Mouse (Mus musculus) left cerebral cortex, postnatal 4 days (tissue): ENCODE results near the gene AA467197. TPM values are rescaled to one million over a fixed set of nuclear protein-coding genes. Genes with fewer than 3 reads are reported as not detected.

Source experiments
- DNase-seq: peaks from one replicate; pipeline ENCODE4 v3.0.0-alpha.2; 2022
- intact Hi-C: fragments of 180-260 bp; cut with DNase I; formaldehyde crosslinking; loops from one replicate; pipeline ENCODE4 v1.15.1; 2025
- total RNA-seq, 2 experiments: library from RNA; stranded (reverse); gene quantifications; 2 replicates each; pipeline ENCODE4 v1.2.3; 2021

AA467197 gene
- total RNA-seq: not detected

DNA sequence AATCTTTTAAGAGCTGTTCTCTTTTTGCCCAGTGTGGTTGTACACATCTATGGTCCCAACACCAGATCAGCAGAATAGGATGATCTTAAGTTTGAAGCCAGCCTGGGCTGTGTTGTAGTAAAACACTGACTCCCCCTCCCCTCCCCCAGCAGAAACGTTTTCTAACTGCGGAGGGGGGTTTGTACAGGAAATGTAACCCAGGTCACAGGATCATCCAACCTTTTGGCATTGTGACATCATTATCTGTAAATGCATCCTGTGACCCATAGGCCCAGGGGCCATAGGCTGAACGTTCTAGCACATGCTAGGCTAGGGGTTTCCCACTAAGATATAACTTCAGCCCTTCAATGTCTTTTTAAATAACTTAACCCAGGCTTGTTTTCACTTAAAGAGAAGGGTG, at the start of gene AA467197:
AA467197 (plus strand) TSS at position 301 of the 400 bp plus-strand sequence.
- intact Hi-C loops: loop anchor here (10.0 kb wide), 1 partner anchor 118 kb away; no protein-coding TSS in a partner anchor
- no peak for DNase-seq

DNA sequence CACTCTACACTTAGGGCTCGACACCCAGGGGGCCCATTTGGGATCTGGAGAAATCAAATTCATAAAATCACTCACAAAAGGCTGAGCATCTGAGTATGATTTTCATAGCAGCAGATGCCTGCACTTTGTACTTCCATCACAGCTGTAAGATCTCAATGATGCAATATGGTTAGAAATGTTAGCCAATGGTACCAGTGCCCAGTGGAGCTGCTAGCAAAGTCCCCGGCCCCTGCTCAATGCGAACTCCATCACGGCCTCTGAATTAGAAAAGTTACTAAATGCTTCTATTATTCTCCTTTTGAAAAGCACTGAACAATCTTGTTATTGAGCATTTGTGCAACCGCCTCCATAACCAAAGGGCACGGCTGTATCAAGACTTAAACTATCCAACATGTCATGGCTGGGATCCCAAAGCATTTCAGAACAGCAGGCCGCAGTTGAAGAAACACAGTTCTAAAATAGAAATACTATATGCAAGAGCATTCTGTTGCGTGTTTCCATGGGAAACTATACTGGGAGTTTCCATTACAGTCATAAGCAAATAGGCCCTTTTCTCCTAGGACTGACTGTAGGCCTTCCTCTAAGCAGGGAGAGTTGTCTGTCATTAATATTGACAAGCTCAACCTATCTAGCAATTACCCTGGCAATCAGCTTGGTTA, 48.8 kb upstream of the AA467197 start:
- intact Hi-C loops: no loop called here
- peak; percentile 18 for DNase-seq

GRCm38 (mm10) chr2:122590351-122590750, 46.4 kb upstream of the AA467197 start:
- DNase-seq: no peak
- intact Hi-C loops: no loop called here

GRCm38 (mm10) chr2:122591213-122591612, 45.6 kb upstream of the AA467197 start:
- DNase-seq: no peak
- intact Hi-C loops: no loop called here

DNA sequence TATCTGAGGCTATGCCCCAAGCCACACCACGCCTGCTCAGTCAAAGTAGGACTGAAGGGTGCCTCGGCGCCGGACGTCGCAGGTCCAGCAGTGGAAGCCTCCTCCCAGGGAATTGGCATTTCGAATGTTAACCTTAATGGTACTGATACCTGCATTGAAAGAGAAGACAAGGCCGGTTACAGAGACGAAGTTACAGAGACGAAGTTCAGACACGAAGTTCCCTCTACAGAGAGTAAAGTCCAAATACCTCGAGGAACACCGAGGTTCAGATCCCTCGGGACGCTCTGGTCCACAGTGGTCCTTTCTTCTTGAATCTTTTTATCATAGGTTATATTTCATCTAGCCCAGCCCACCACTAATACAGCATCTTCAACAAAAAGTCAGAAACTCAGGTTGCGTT, 41.3 kb upstream of the AA467197 start:
- intact Hi-C loops: no loop called here
- no peak for DNase-seq

- intact Hi-C loops: no loop called here
- no peak for DNase-seq
Observed at GRCm38 (mm10) chr2:122599736-122600135, 37.0 kb upstream of the AA467197 start.

- no peak for DNase-seq
- intact Hi-C loops: no loop called here
Observed at GRCm38 (mm10) chr2:122601354-122601753, 35.4 kb upstream of the AA467197 start.

DNA sequence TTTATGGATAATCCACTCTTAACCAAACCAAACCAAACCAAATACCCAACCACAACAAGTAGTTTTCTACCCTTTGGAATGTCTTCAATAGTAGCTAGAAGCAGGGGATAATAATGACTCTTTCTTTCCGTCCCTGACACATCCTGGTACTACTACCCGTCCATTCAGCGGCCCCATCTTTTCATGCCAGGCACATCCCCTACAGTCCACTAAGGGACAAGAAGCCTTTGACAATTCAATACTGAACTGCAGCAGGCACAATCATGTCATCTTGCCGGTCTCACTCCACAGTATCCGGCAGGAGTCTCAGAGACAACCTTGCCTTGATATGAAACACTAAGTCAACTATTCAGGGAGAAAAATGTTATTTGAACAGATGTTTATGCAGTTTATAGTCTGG, 31.0 kb upstream of the AA467197 start:
- intact Hi-C loops: no loop called here

DNA sequence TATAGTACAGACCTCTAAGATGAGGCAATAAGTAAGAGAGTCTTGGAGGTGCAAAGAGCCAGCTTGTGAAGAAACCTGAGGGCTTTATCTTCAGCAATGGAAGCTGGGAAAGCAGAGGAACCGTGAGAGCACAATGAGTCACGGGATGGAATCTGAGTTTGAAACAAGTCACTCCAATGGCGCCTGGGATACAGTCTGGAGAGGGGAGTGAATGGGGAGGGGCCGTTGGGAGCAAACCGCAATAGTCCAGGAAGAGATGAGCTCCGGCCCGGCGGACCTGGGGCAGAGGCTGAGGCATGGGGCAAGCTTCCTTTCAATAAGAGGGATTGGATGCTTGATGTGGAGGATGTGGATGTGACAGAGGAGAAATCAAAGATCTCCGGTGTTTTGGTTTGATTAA, 28.0 kb upstream of the AA467197 start:
- intact Hi-C loops: no loop called here
- no peak for DNase-seq

More for the DNA sequence above, 31.0 kb upstream of the AA467197 start:
- peak; percentile 24 for DNase-seq

DNA sequence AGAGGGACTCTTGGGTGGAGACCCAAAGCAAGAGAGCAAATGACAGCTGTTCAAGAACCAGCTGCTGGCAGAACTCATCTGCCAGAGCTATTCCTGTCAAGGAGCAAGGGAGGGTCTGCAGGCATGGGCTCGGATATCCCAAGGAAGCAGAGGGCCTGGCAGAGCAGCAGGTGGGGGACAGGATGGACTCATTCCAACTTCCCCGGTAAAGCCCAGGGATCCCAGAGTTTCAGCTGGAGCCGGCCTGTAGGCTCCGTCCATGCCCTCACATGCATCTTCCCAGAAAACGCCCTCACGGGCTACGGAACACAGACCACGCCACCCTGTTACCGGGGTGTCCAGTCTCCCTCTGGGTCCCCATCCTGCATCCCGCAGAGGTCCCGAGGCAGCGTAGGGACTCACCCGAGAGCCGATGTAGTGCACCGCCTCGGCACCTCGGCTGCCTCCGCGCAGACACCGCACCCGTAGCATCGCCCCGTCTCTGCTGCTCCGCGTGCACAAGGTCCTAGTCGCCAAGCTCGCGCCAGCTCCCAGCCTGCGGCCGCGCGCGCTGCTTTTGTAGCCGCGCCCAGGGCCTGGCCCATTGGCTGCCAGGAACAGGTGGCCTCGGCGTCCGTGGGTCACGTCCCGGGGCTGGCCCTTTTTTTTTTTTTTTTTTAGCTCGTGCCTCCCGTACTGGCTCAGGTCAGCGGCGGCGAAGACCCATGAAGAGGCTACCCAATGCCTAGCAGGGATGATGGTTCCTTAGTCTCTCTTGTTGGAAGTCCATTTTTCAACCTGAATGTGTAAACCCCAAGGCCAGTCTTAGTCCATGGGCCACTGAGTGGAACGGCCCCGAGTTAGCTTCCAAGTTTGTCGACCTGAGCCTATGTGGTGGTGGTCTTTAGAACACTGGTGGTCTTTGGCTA, 25.8 kb upstream of the AA467197 start, which contains the start of gene Gatm:
Gatm (minus strand) TSS at position 558 of the 908 bp plus-strand sequence.
- intact Hi-C loops: no loop called here
- peak; percentile 79 for DNase-seq

DNA sequence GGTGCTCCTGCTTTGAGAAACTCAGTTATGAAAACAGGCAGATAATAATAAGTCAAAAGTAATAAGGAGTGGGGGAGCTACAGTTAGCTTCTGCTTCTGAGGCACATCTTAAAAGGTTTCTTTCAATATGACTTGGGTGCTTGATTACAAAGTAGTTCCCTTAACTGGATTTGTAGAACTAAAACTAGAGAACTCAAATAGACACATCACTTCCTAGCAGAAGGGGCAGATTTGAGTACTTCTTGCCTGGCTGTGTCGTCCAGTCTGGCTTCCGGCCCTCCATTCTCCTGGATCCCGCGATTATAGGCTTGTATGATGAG, 25.2 kb upstream of the AA467197 start:
- intact Hi-C loops: no loop called here
- DNase-seq: no peak

GRCm38 (mm10) chr2:122616237-122616636, 20.5 kb upstream of the AA467197 start:
- DNase-seq: no peak
- intact Hi-C loops: no loop called here

GRCm38 (mm10) chr2:122617792-122618191, 19.0 kb upstream of the AA467197 start:
- intact Hi-C loops: no loop called here
- DNase-seq: no peak

DNA sequence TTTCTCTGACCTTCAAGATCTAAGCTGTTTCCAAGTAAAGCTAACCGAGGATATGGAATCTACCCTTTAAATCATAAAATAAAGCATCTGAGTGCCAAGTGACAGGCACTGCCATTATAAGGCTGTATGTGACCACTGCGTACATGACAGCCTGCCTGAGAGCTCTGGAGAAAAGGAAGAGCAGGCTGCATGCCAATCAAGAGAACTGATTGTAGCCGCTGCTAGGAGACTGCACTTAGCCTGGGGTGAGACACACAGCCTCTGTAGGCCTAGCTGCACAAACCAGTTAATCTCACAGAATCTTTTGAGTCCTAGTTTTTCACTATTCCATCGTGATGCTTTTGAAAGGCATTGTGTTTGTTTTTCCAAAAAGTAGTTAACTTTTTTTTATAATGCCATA, 18.1 kb upstream of the AA467197 start:
- DNase-seq: no peak
- intact Hi-C loops: no loop called here

DNA sequence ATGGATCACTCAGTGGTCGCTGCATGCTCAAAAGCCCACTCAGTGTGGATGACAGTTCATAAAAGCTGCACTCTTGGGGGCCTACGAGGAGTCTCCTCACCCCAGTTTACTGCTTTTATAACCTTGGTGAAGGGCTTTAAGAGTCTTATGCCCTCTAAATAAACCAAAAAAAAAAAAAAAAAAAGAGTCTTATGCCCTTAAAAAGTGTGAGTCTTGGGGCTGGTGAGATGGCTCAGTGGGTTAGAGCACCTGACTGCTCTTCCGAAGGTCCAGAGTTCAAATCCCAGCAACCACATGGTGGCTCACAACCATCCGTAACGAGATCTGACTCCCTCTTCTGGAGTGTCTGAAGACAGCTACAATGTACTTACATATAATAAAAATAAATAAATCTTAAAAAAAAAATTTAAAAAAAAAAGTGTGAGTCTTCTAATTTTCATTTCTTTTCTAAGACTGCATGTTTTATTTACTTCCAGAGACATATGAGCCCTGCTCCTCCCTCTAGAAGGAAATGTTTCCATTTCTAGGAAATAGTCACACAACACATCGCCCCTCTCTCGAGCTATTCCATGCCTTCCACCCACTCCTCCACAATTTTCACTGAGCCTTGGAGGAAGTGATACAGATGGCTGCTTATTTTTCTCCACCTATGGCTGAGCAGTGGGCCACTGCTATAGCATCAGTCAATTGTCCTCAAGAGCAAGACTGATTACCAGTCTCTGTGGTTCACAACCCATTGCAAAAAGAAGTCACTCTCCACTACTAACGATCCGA, 15.3 kb upstream of the AA467197 start:
- intact Hi-C loops: loop anchor here (10.0 kb wide), 3 partner anchors 47 to 427 kb away; no protein-coding TSS in a partner anchor
- no peak for DNase-seq

DNA sequence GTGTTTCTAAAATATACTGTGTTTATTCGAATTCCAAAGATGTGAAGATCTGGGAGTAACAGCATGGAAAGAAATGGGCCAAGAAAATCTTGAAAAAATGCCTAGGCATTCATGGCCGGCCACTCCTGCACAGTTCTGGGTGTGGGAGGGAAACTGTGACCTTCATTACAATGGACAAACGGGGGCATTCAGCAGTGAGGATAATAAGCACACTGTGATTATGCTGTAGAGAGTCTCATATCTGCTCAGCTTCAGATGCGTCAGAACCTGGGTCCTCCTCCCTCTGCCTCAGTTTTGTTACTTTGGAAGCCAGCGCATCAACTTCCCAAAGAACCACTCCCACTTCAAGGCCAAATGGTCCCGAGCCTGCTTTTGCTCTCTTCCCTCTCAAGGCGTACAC, 10.9 kb upstream of the AA467197 start:
- intact Hi-C loops: loop anchor here (10.0 kb wide), 3 partner anchors 51 to 431 kb away; no protein-coding TSS in a partner anchor

GRCm38 (mm10) chr2:122628976-122629375, 7.8 kb upstream of the AA467197 start:
- peak; percentile 77 for DNase-seq
- intact Hi-C loops: loop anchor here (10.0 kb wide), 3 partner anchors 54 to 434 kb away; no protein-coding TSS in a partner anchor

More for the DNA sequence above, 10.9 kb upstream of the AA467197 start:
- no peak for DNase-seq

DNA sequence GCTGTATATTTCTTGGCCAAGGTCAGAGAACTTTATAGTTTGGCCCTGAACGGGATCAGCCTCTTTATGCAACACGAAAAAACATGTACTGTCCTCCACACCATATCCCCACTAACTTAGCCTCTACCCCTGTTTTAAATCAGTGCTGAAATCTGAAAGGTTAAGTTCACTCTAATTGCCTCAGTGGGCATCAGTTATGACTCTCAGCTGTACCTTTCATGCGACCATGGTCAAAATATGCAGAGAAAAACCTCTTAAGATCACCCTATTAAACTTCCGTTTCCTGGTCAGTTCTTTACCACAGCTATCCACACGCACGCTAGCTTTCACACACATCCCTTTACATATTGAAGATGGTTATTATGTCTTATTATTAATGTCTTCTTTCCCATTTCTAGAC, 6.9 kb upstream of the AA467197 start:
- no peak for DNase-seq
- intact Hi-C loops: loop anchor here (10.0 kb wide), 4 partner anchors 55 to 435 kb away; no protein-coding TSS in a partner anchor

DNA sequence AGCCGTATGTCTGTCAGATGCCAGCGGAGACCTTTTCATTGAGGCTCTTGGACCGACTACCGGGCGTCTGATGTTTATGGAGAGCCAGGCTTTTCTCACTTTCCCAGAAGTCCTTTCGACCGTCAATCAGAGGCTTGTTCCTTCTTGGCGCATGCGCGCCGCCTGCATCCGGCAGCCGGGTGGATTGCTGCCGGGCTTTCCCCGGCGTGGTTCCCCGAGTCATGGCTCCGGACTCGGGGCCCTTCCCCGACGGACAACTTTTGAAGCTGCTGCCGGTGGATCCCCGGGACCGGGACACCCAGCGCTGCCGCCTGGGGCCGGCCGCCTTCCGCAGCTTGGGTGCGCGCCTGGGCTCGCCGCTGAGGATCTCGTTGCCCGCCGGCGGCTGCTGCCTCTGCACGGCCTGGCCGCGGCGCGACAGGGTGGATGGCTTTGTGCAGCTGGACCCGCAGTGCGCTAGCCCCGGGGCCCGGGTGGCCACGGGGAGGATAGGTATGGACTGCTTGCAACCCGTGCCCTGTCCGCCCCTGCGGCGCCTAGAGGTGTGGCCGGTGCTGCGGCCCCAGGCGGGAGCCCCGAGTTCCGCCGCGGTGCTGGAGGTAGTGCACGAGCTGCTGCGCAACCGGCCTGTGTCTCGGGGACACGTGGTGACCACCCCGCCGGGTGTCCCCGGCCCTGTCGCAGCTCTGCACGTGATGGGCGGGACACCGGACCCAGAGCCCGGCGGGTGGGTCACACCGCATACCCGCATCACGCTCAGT, 6.1 kb upstream of the AA467197 start:
- DNase-seq: peak; percentile 88
- intact Hi-C loops: loop anchor here (10.0 kb wide), 1 partner anchor 124 kb away; no protein-coding TSS in a partner anchor

GRCm38 (mm10) chr2:122631226-122631801, 5.5 kb upstream of the AA467197 start:
- intact Hi-C loops: loop anchor here (10.0 kb wide), 1 partner anchor 123 kb away; no protein-coding TSS in a partner anchor
- peak; percentile 38 for DNase-seq
